Mouse (Mus musculus) WW6 (cell line): Measurements from ENCODE around the gene Surf4.

ENCODE experiments used
- DNase-seq: peaks from one replicate; pipeline ENCODE4 v3.0.0-alpha.2; 2013; ENCODE audit warnings: low read depth, low spot score

The Surf4 gene

DNA sequence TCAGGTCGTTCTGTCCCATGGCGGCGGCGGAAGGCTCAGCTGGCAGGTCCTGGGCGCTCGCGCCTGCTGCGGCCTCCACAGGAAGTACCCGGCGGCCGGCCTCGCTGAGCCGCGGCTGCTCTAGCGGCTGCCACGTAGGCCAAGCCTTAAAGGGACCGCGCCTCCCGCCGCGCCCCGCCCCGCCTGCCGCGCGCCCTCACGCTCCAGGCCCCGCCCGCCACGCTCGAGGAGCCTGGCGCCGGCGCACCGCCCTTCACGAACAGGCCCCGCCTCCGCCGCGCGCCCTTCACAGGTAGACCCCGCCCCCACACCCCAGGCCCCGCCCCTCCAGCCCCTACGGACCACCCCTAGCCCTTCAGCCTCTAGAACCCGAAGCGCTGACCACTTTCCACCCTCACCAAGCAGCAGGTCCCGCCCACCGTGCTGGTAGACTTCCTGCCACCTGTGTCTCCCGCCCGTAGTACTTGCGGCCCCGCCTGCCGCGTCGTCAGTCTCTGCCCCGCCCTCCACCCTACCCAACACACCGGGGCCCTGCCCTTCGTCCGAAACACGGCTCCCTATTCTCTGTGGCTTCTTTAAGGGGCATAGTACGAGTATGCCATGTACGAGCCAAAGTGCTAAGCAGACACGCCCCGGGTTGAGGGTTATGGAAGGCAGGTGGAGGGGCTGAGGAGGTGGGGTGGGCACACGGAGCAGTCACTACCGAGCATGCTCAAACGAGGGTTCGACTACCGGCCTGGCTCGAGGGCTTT, at the start of gene Surf4, which contains the start of gene Stkld1:
Surf4 (minus strand) TSS at position 625 of the 752 bp plus-strand sequence.
Stkld1 (plus strand) TSS at position 744 of the 752 bp plus-strand sequence.
- peak; percentile 86 for DNase-seq

DNA sequence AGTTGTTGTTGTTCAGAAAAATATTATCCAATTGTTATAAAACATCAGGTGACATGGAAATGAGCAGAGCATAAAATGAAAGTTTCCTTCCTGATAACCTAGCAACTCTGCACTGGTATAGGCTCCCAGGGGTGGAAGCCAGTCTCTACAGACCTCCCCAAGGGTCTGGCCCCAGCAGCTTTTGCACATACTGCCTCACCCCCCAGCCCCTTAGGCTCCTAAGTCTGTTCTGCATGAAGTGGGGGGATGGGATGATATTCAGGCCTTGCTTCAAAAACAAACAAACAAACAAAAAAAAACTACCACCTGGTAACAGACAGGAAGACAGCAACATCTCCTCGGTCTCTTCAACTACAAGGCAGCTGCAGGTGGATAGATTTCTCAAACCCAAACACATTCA, 46.6 kb upstream of the Surf4 start:
- no peak for DNase-seq

DNA sequence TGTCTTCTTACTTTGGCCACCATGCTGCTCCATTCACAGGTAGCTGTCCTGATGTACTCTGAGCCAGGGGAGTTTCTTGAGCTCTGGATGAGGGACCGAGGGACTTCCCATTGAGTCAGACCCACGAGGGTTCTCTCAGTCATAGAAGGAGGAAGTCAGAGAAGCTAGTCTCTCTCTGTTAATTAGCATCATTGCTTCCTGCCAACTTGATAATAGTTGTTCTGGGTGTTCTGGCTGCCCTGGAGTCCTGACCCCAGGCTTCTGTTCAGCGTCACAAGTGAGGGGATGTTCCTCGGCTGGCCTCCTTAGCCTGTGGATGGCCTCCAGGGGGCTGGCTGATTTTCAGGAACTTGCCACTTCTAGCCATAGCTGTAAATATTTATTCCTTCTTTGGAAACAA, 40.2 kb upstream of the Surf4 start:
- DNase-seq = no peak

DNA sequence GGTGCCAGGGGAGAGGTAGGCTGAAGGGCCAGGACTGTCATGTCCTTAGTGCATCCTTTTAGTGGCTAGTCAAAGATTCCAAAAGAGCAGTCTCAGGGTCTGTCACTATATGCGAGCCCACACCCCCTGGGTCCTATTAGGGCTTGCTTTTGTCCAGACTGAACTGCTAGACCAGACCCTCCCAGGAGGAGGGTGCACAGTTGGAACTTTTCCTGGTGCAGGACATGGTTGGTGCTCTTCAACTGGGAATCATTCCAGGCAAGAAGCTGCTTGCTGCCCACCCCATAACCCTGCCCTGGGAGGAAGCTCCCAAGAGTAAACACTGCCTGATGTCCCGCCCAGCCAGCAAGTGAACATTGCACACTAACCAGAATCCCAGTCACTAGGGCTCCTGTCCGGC, 39.4 kb upstream of the Surf4 start, which contains the start of gene Adamts13:
Adamts13 (plus strand) TSS at position 301 of the 400 bp plus-strand sequence.
- no peak for DNase-seq

DNA sequence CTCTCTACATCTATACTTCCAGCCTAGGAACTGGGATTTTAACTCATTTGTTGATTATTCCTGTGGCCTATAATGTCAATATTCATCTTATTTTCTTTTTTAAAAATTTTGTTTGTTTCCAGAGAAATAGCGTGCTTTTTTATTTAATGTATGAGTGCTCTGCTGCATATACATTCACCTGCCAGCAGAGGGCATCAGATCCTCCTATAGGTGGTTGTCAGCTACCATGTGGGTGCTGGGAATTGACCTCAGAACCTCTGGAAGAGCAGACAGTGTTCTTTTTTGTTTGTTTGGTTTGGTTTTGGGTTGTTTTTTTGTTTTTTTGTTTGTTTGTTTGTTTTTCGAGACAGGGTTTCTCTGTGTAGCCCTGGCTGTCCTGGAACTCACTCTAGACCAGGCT, 33.5 kb upstream of the Surf4 start:
- DNase-seq = no peak

DNA sequence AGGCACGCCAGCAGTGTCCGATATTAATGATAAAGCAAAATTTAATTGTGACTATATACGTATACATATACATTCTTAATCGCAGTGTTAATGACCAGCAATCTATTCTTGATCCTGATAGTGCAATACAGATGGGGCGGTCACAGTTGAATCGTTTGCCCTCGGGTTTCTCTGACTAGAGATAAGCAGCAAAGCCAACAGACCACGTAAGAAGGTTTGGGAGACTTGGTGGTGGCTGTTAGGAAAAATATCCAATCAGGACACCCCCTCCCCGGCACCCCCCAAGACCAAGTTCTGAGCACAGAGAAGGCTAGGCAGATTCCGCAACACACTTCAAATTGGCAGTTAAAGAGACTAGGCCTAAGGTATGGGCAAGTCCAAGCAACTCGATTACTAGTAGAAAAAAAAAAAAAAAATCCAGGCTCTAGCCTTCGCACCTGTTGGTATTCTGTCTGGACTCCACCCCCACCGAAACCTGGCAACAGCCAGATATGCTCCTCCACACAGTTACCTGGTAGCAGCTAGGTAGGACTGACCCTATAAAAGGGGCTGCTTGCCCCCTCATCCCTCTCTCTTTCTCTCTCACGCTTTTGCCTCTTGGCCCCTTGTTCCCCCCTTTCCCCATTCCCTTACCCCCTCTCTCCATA, 31.1 kb upstream of the Surf4 start:
- no peak for DNase-seq

DNA sequence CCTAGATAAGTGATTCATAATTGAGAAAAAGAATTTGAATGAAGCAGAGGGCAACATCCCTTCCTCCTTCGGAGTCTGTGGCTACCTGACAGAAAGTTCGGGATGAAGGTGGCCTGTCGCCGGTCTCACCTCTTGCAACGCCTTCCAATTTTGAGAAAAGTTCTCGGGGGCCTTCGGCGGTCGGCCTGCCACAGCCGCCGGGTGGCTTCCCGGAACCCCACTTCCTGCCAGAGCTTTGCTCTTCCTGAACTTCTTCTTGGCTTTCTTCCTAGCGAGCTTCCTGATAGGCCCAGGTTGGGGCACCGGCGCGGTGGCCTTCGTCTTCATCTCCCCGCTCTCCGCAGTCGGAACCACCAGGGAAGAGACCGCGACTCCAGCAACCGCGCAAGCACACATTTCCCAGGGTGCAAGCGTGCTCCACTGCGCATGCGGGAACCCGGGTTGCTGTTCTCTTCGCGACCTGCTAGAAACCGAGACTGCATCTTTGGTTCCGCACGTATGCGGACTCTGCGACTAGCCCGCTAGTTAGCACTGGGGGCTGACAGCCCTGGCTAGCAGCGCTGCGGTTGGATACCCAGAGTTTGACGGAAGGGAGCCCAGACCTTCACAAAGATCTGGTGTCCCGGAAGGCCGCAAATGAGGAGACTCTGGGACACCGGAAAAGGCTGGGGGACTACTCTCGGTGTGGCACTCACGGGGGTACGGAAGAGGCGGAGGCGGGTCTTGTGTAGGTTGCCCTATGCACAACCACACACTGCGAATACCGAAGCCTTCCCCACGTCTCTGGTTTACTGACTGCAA, 30.4 kb upstream of the Surf4 start, which contains the start of gene Rexo4:
Rexo4 (minus strand) TSS at position 464 of the 801 bp plus-strand sequence.
- peak; percentile 84 for DNase-seq

DNA sequence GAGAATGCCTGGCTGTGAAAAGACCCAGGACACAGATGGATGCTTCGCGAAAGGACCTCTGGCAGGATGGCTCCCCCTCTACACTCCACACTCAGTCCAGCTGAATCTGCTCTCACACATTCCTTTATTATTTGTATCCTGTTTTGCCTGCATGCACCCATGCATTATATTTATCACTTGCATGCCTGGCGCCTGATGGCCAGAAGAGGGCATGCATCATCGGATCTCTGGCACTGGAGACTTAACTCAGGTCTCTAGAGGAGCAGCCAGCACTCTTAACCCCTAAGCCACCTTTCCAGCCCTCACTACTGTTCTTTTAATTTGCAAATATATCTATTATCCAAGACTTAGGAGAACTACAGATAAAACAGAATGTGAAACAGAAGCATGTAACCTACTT, 27.0 kb upstream of the Surf4 start:
- no peak for DNase-seq

DNA sequence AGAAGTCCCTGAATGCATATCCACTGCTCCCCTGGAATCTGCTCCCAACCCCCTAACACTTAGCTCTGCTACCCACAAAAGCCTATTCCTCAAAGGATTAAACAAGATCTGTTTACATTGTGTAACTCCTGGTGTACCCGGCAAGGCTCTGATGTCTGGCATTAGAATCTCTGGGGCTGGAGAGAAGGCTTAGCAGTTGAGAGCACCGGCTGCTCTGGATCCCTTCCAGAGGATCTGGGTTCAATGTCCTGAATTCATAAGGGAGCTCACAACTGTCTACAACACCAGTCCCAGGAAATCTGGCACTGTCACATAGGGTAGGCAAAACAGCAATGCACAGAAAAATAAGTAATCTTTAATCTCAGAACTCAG, 23.7 kb upstream of the Surf4 start:
- no peak for DNase-seq

DNA sequence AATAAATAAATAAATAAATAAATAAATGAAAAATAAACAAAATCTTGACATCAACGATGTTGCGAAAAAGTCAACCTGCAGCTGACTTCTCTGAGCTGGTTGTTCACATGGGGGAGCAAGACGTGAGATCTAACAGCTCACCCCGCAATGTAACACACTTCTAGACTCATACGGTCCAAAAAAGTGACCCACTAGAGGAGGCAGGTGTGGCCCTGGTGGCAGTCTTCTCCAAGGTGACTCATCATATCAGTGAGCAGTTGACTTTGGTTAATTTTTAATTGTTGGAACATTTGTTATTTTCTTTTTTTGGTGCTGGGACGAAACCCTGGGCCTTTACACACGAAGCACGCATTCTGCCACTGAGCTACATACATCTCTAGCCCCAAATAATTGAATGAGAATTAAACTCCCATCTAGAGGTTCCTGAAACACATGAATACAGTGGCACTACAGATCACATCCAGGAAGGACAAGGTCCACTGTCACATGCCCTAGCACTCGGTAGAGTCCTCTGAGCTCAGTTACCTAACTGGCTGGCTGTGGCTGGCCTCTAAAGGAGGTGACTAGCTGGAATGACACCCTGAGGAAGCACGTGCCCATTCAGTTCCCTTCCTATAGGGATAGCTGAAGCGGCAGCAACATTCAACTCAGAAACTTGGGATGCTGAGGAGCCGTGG, 23.2 kb upstream of the Surf4 start:
- no peak for DNase-seq

DNA sequence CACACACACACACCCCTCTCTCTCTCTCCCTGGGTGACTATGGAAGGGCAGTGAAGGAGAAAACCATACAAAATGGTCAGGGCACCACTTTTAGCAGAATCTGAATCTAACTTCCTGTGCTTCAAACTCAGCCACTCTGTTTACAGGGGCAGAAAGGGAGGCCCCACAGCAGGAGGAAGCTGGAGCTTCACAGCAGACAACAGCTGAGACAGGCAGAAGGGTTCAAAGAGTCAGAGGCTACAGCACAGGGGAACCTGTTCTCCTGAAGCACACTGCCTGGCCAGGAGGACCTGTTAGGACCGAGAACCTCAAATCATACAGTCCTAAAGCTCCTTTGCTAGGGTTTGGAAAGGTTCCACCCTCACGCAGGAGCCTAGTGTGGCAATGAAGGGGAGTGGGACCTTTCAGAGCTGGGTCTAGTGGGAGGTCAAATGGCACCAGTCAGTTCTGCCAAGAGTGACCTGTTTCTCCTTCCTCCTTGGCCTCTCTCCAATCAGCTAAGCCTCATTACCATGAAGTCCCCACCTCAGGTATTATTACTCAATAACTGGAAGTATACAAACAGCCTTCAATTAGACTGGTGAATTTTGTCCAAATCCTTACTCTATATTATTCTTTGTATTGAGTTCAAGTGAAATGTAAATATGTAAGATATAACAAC, 21.1 kb upstream of the Surf4 start:
- DNase-seq = no peak

DNA sequence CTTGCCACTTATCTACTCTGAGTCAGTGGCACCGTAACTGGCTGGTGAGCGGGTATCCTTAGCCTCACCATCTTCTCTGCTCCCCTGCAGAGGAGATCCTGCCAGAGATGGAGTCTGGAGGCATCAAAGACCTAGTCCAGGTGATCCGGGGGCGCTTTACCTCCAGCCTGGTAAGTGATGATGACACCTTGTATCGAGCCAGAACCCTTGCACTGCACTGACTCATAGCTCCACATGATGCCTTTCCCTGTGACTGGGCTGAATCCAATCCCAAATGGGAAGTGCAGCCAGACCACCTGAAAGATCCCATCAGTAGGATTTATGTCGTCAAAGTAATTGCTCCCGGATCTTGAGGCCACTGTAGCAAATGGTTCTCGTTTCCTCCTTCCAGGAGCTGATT, 19.1 kb upstream of the Surf4 start:
- DNase-seq = no peak

DNA sequence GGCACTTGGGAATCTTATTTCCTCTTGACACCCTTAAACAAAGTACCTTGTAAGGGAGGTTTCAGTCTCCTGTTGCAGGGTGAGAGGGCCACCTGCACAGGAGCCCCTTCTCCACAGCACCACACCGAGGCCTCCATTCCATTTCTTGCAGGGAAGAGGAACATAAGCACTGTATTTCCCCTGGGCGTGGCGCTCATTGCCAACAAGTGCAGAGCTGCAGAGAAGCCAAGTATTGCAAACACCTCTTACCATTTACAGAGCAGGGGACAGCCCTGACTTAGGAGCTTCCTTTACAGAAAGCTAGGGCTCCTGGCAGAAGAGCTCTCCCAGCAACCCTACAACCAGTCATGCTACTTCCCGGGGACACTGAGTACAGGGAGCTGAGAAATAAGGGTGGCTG, 18.5 kb upstream of the Surf4 start:
- DNase-seq = no peak

DNA sequence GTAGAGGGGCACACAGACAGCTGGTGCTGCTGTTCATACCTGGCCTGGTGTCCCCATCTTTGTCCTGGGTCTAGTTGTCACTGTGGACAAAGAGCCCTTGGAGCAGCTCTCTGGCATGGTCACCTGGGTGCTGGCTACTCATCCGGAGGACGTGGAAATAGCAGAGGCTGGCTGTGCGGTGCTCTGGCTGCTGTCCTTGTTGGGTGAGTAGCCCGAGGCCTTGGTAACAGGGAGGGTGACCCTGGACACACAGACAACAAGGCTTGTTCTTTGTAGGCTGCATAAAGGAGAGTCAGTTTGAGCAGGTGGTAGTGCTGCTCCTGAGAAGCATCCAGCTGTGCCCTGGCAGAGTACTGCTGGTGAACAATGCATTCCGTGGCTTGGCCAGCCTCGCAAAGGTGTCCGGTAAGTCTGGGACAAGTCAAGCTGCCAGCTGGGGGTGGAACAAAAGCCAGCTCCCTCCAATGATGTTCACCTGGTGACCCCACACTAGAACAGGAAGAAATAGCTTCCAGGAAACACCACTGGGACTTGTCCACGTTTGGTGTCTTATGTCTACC, 17.7 kb upstream of the Surf4 start:
- DNase-seq = no peak

DNA sequence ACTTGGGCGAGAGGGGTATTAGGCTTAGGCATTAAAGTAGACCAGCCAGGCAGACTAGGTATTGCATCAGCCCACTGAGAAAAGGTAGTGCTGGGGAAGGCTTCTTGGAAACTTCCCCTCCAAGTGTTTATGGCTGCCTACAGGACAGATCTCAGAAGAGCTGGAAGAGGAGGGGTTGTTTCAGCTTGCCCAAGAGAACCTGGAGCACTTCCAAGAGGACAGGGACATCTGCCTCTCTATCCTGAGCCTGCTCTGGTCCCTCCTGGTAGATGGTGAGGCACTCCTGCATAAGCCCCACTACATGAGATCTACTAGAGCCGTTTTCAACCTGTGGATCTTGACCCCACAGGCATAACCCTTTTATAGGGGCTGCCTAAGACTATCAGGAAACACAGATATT, 16.7 kb upstream of the Surf4 start:
- no peak for DNase-seq

DNA sequence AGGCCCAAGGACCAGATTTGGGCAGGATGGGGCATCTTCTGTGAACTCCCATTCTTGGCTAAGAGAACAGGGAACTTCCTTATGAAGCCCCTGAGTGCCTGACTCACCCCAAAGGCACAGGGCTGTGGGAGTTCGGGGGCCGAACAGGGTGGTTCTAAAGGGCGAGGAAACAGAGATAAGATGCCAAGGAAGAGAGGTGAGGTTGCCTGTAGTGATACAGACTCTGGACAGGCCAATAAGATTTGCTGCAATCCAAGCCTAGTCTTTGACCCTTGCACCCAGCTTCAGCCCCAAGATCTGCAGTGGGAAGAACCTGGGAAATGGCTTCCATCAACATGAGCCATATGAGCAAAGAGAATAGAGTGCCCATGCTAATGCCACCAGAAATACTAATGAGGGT, 9.5 kb upstream of the Surf4 start:
- DNase-seq = no peak

DNA sequence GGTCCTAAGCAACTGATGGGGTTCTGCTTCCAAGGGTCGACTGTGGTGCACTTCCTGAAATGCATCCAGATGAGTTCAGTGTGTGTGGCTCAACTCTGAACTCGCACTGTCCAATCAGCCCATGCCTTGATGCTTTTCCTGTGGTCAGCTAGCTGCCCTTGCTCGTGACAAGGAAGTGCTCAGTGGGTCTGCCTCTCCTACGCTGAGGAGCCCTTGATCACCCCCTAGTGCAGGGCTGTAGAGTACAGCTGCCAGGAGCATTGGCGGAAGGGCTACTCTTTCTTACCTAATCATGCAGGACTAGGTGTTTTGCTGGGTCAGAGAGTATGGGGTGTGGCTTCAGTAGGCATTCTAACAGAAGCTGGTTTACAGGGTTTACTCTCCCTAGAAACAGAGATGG, 7.8 kb upstream of the Surf4 start:
- DNase-seq = no peak

DNA sequence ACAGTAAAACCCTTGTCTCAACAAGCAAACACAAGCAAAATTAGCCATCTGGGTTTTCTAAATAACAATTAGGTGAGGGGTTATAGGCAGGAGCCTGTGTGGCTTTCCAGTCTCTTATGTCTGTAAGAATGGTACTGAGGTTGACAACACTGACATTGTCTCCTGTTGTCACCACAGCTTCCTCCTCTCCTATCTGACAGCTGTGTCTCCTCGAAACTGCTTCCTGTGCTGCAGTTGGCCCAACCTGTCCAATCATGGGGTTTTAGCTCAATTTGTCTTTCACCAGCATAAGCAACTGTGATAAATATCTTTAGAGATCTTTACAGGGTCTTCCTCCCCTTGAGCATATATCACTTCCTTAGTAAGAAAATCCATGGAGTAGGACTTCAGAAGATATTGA, 2.7 kb upstream of the Surf4 start:
- no peak for DNase-seq

DNA sequence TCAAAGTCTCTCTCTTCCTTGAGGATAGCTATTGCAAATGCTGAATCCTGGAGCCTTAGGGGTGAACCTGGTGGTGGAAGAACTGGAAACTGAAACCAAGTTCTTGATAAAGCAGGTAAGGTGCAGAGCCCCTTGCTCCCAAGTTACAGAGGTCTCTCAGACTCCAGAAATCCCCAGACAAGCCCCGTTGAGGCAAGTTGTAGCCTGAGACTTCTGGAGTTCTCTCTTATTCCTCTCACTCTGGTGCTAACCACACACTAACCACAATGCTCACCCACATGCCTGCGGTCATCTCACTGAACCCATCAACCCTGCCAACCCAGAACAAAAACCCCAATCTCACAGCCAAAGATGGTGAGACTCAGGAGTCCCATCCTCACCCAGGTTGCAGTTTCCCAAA, 1.6 kb upstream of the Surf4 start:
- DNase-seq = no peak

DNA sequence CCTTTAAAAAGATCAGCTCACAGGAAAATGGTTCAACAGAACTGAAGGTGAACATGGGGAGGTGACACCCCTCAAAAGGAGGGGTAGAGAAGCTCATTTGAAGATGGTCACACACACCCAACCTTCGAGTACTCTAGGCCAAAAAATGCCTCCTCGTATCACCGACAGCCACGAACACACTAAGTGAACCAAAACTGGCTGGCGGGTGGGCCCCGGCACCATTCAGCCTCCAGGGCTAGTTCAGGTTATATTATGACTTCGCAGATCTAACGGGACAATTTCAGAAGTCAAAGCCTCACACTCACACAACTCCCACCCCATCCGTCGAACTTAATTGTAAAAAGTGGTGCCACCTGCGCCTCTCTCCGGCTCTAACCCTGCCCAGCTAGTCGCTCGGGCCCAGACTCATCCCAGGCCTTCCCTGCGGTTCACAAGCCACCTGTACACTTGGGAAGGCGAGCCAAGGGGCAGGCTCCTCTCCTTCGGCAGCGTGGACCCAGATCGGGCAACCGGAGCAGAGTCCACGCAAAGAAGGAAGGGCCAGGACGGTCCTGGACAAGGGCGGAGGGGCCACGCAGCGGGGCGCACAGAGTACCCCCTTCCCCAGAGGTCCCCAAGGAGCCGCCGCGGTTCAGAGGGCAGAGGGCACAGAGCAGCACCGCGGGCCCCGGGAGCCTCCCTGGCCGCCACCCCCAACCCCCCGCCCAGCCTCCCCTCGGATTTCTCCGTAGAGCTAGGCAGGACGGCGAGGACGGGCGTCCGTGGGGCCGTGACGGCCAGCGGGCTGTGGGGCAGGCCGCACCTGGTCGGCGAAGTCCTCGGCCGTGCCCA, 1.0 kb downstream of the Surf4 start:
- no peak for DNase-seq
